Mouse (Mus musculus) CD4-positive, CD25-positive, alpha-beta regulatory T cell, adult 2 months (primary cell): ENCODE measurements around the gene B4galnt3.

ENCODE experiments used
- DNase-seq: peaks from one replicate; pipeline ENCODE4 v3.0.0-alpha.2; 2012; ENCODE audit warnings: low read depth, low spot score

B4galnt3 gene

GRCm38 (mm10) chr6:120222669-120223068 is 71.7 kb downstream of the B4galnt3 start:
- peak; percentile 54 for DNase-seq

GRCm38 (mm10) chr6:120219281-120219680 is 75.1 kb downstream of the B4galnt3 start:
- no peak for DNase-seq

GRCm38 (mm10) chr6:120216702-120217101 is 77.7 kb downstream of the B4galnt3 start:
- DNase-seq: no peak

- DNase-seq: no peak
These were observed 82.8 kb downstream of the B4galnt3 start for GRCm38 (mm10) chr6:120211536-120211935.

GRCm38 (mm10) chr6:120206586-120206985 is 87.8 kb downstream of the B4galnt3 start:
- peak; percentile 88 for DNase-seq

GRCm38 (mm10) chr6:120202406-120202805 is 92.0 kb downstream of the B4galnt3 start:
- no peak for DNase-seq

GRCm38 (mm10) chr6:120201956-120202355 is 92.4 kb downstream of the B4galnt3 start:
- peak; percentile 34 for DNase-seq

GRCm38 (mm10) chr6:120199638-120200394 is 94.5 kb downstream of the B4galnt3 start:
- peak; percentile 56 for DNase-seq

- peak; percentile 89 for DNase-seq
These were observed 96.4 kb downstream of the B4galnt3 start for GRCm38 (mm10) chr6:120197964-120198363.

- peak; percentile 85 for DNase-seq
These were observed 97.5 kb downstream of the B4galnt3 start for GRCm38 (mm10) chr6:120196837-120197236.

GRCm38 (mm10) chr6:120194963-120195362 is 99.4 kb downstream of the B4galnt3 start:
- DNase-seq: no peak

- DNase-seq: peak; percentile 45
These were observed 100.1 kb downstream of the B4galnt3 start for GRCm38 (mm10) chr6:120194305-120194704.

- no peak for DNase-seq
These were observed 100.6 kb downstream of the B4galnt3 start for GRCm38 (mm10) chr6:120193793-120194192.

GRCm38 (mm10) chr6:120193174-120193573 is 101.2 kb downstream of the B4galnt3 start:
- peak; percentile 95 for DNase-seq

- DNase-seq: no peak
These were observed 102.0 kb downstream of the B4galnt3 start for GRCm38 (mm10) chr6:120192211-120192870.

- DNase-seq: no peak
These were observed 102.8 kb downstream of the B4galnt3 start for GRCm38 (mm10) chr6:120191396-120192170.

GRCm38 (mm10) chr6:120190912-120191311 is 103.4 kb downstream of the B4galnt3 start:
- DNase-seq: no peak

- DNase-seq: peak; percentile 52
These were observed 104.0 kb downstream of the B4galnt3 start for GRCm38 (mm10) chr6:120190365-120190764.

- DNase-seq: no peak
These were observed 105.1 kb downstream of the B4galnt3 start for GRCm38 (mm10) chr6:120189287-120189686.

GRCm38 (mm10) chr6:120188376-120189235 is 105.8 kb downstream of the B4galnt3 start:
- DNase-seq: peak; percentile 88

- peak; percentile 87 for DNase-seq
These were observed 106.7 kb downstream of the B4galnt3 start for GRCm38 (mm10) chr6:120187587-120188176.
